Mouse (Mus musculus): ENCODE data around the gene Gpr132. TPM values are rescaled to one million over a fixed set of nuclear protein-coding genes. Genes with fewer than 3 reads are reported as not detected.

Gpr132 gene
- polyA plus RNA-seq, 1 experiment, result 0.06 TPM

- TF ChIP-seq USF1 (IDR thresholded peaks at IDR 0.05; ENCODE audit: low read depth), result no peak
- no peak for TF ChIP-seq CEBPB (IDR thresholded peaks at IDR 0.05; ENCODE audit: low read depth)
- no peak for TF ChIP-seq MAX (IDR thresholded peaks at IDR 0.05)
- no peak for TF ChIP-seq FOSL1 (IDR thresholded peaks at IDR 0.05; ENCODE audit: insufficient read depth, low read length, poor library complexity, severe bottlenecking)
- no peak for TF ChIP-seq MYOD1 (IDR thresholded peaks at IDR 0.05; ENCODE audit: control insufficient read depth, insufficient read length, low read depth)
- no peak for TF ChIP-seq CTCF (IDR thresholded peaks at IDR 0.05; ENCODE audit: control insufficient read depth, insufficient read depth, insufficient read length)
- no peak for TF ChIP-seq MYOG (IDR thresholded peaks at IDR 0.05; ENCODE audit: control insufficient read depth, extremely low read depth, insufficient read length)
Measured at GRCm38 (mm10) chr12:112808212-112808586, 59.8 kb downstream of the Gpr132 start.

GRCm38 (mm10) chr12:112807796-112808195 lies 60.2 kb downstream of the Gpr132 start:
- Histone ChIP-seq H3K79me2 (ENCODE audit: control insufficient read depth, insufficient read depth) (peaks cover 15% of the 10 kb centered on the region), H3K27me3 (ENCODE audit: control insufficient read depth, insufficient read depth, insufficient read length) (no peaks in the 10 kb centered on the region), H3K36me3 (ENCODE audit: control insufficient read depth, insufficient read depth) (no peaks in the 10 kb centered on the region), H3ac (ENCODE audit: control insufficient read depth, insufficient read length, low read depth) (no peak overlapping the region), H3K79me3 (ENCODE audit: low read depth) (peaks cover 1% of the 10 kb centered on the region), H3K4me3 (ENCODE audit: insufficient read depth, poor library complexity, severe bottlenecking) (no peak overlapping the region)
- TF ChIP-seq FOSL1 (IDR thresholded peaks at IDR 0.05; ENCODE audit: insufficient read depth, low read length, poor library complexity, severe bottlenecking), result no peak
- TF ChIP-seq USF1 (IDR thresholded peaks at IDR 0.05; ENCODE audit: low read depth), result no peak
- TF ChIP-seq MYOG (IDR thresholded peaks at IDR 0.05; ENCODE audit: control insufficient read depth, extremely low read depth, insufficient read length), result no peak
- no peak for TF ChIP-seq CTCF (IDR thresholded peaks at IDR 0.05; ENCODE audit: control insufficient read depth, insufficient read depth, insufficient read length)
- no peak for TF ChIP-seq CEBPB (IDR thresholded peaks at IDR 0.05; ENCODE audit: low read depth)
- no peak for TF ChIP-seq MYOD1 (IDR thresholded peaks at IDR 0.05; ENCODE audit: control insufficient read depth, insufficient read length, low read depth)
- no peak for TF ChIP-seq MAX (IDR thresholded peaks at IDR 0.05)

More at GRCm38 (mm10) chr12:112808212-112808586, 59.8 kb downstream of the Gpr132 start:
- no peaks in the 10 kb centered on the region for H3K36me3 ChIP-seq (ENCODE audit: control insufficient read depth, insufficient read depth)
- H3ac ChIP-seq (ENCODE audit: control insufficient read depth, insufficient read length, low read depth), result peak overlapping the region; percentile 58
- peak overlapping the region; percentile 45 for H3K4me3 ChIP-seq (ENCODE audit: insufficient read depth, poor library complexity, severe bottlenecking)
- peaks cover 1% of the 10 kb centered on the region for H3K79me3 ChIP-seq (ENCODE audit: low read depth)
- peaks cover 15% of the 10 kb centered on the region for H3K79me2 ChIP-seq (ENCODE audit: control insufficient read depth, insufficient read depth)
- no peaks in the 10 kb centered on the region for H3K27me3 ChIP-seq (ENCODE audit: control insufficient read depth, insufficient read depth, insufficient read length)

GRCm38 (mm10) chr12:112806044-112806443 lies 62.0 kb downstream of the Gpr132 start:
- peak; percentile 67 for TF ChIP-seq MYOD1 (IDR thresholded peaks at IDR 0.05; ENCODE audit: control insufficient read depth, insufficient read length, low read depth)
- TF ChIP-seq MAX (IDR thresholded peaks at IDR 0.05), result peak; percentile 35
- TF ChIP-seq FOSL1 (IDR thresholded peaks at IDR 0.05; ENCODE audit: insufficient read depth, low read length, poor library complexity, severe bottlenecking), result no peak
- Histone ChIP-seq H3K36me3 (ENCODE audit: control insufficient read depth, insufficient read depth) (no peaks in the 10 kb centered on the region), H3K27me3 (ENCODE audit: control insufficient read depth, insufficient read depth, insufficient read length) (no peaks in the 10 kb centered on the region)

GRCm38 (mm10) chr12:112804046-112804445 lies 64.0 kb downstream of the Gpr132 start:
- no peaks in the 10 kb centered on the region for H3K27me3 ChIP-seq (ENCODE audit: control insufficient read depth, insufficient read depth, insufficient read length)
- no peak for TF ChIP-seq MYOD1 (IDR thresholded peaks at IDR 0.05; ENCODE audit: control insufficient read depth, insufficient read length, low read depth)
- no peak for TF ChIP-seq CTCF (IDR thresholded peaks at IDR 0.05; ENCODE audit: control insufficient read depth, insufficient read depth, insufficient read length)
- TF ChIP-seq MAX (IDR thresholded peaks at IDR 0.05), result no peak
- TF ChIP-seq FOSL1 (IDR thresholded peaks at IDR 0.05; ENCODE audit: insufficient read depth, low read length, poor library complexity, severe bottlenecking), result no peak
- no peak for TF ChIP-seq USF1 (IDR thresholded peaks at IDR 0.05; ENCODE audit: low read depth)
- TF ChIP-seq MYOG (IDR thresholded peaks at IDR 0.05; ENCODE audit: control insufficient read depth, extremely low read depth, insufficient read length), result no peak
- TF ChIP-seq CEBPB (IDR thresholded peaks at IDR 0.05; ENCODE audit: low read depth), result no peak
- no peaks in the 10 kb centered on the region for H3K36me3 ChIP-seq (ENCODE audit: control insufficient read depth, insufficient read depth)

More at GRCm38 (mm10) chr12:112806044-112806443, 62.0 kb downstream of the Gpr132 start:
- no peak overlapping the region for H3ac ChIP-seq (ENCODE audit: control insufficient read depth, insufficient read length, low read depth)
- peaks cover 1% of the 10 kb centered on the region for H3K79me3 ChIP-seq (ENCODE audit: low read depth)
- H3K4me3 ChIP-seq (ENCODE audit: insufficient read depth, poor library complexity, severe bottlenecking), result no peak overlapping the region
- H3K79me2 ChIP-seq (ENCODE audit: control insufficient read depth, insufficient read depth), result peaks cover 26% of the 10 kb centered on the region

GRCm38 (mm10) chr12:112802917-112803316 lies 65.1 kb downstream of the Gpr132 start:
- TF ChIP-seq CEBPB (IDR thresholded peaks at IDR 0.05; ENCODE audit: low read depth) (no peak), USF1 (IDR thresholded peaks at IDR 0.05; ENCODE audit: low read depth) (no peak), FOSL1 (IDR thresholded peaks at IDR 0.05; ENCODE audit: insufficient read depth, low read length, poor library complexity, severe bottlenecking) (no peak), MYOG (IDR thresholded peaks at IDR 0.05; ENCODE audit: control insufficient read depth, extremely low read depth, insufficient read length) (no peak), MAX (IDR thresholded peaks at IDR 0.05) (no peak), MYOD1 (IDR thresholded peaks at IDR 0.05; ENCODE audit: control insufficient read depth, insufficient read length, low read depth) (no peak), CTCF (IDR thresholded peaks at IDR 0.05; ENCODE audit: control insufficient read depth, insufficient read depth, insufficient read length) (no peak)
- H3ac ChIP-seq (ENCODE audit: control insufficient read depth, insufficient read length, low read depth), result no peak overlapping the region
- H3K79me2 ChIP-seq (ENCODE audit: control insufficient read depth, insufficient read depth), result peaks cover 25% of the 10 kb centered on the region
- no peak overlapping the region for H3K4me3 ChIP-seq (ENCODE audit: insufficient read depth, poor library complexity, severe bottlenecking)
- H3K27me3 ChIP-seq (ENCODE audit: control insufficient read depth, insufficient read depth, insufficient read length), result no peaks in the 10 kb centered on the region
- no peaks in the 10 kb centered on the region for H3K36me3 ChIP-seq (ENCODE audit: control insufficient read depth, insufficient read depth)
- H3K79me3 ChIP-seq (ENCODE audit: low read depth), result no peaks in the 10 kb centered on the region

More at GRCm38 (mm10) chr12:112804046-112804445, 64.0 kb downstream of the Gpr132 start:
- Histone ChIP-seq H3K79me2 (ENCODE audit: control insufficient read depth, insufficient read depth) (peaks cover 25% of the 10 kb centered on the region), H3K4me3 (ENCODE audit: insufficient read depth, poor library complexity, severe bottlenecking) (no peak overlapping the region), H3K79me3 (ENCODE audit: low read depth) (no peaks in the 10 kb centered on the region), H3ac (ENCODE audit: control insufficient read depth, insufficient read length, low read depth) (no peak overlapping the region)

Data from C2C12 (cell line).